Mouse (Mus musculus) liver, postnatal 0 days (tissue): ENCODE measurements around the gene Tcam1. TPM values are rescaled to one million over a fixed set of nuclear protein-coding genes. Genes with fewer than 3 reads are reported as not detected.

Experiments
- ATAC-seq: fragments of 200-750 bp; cut with Nextera tagmentation; 2 replicates; pipeline ENCODE4 v1.8.0; 2017; ENCODE audit warnings: mild to moderate bottlenecking, moderate library complexity
- DNase-seq: peaks from one replicate; pipeline ENCODE4 v3.0.0-alpha.2; 2016
- H3K27ac ChIP-seq: fragments of 300-500 bp; sonication (generic); 2 replicates; pipeline ENCODE4 v1.5.1; 2014; ENCODE audit warnings: antibody characterized with exemption, moderate library complexity, mild to moderate bottlenecking, low read depth
- H3K27me3 ChIP-seq: fragments of 300-500 bp; sonication (generic); 2 replicates; pipeline ENCODE4 v1.6.1; 2014; ENCODE audit warnings: low read length, control low read depth, mixed read lengths; ENCODE audit not compliant: insufficient read depth
- H3K36me3 ChIP-seq: fragments of 300-500 bp; sonication (generic); replicated peaks from 2 replicates; pipeline ENCODE4 v1.6.1; 2014; ENCODE audit warnings: mild to moderate bottlenecking, control low read depth, low read length, moderate library complexity, mixed read lengths; ENCODE audit not compliant: insufficient read depth
- H3K4me1 ChIP-seq: fragments of 300-500 bp; sonication (generic); 2 replicates; pipeline ENCODE4 v1.6.1; 2014; ENCODE audit warnings: antibody characterized with exemption, mild to moderate bottlenecking, control low read depth; ENCODE audit not compliant: insufficient read depth
- H3K4me2 ChIP-seq: fragments of 300-500 bp; sonication (generic); 2 replicates; pipeline ENCODE4 v1.6.1; 2014; ENCODE audit warnings: low read depth, mild to moderate bottlenecking, low read length, moderate library complexity, mixed read lengths
- H3K4me3 ChIP-seq: fragments of 300-500 bp; sonication (generic); 2 replicates; pipeline ENCODE4 v1.5.1; 2014; ENCODE audit warnings: low read depth, low read length
- H3K9ac ChIP-seq: fragments of 300-500 bp; sonication (generic); replicated peaks from 2 replicates; pipeline ENCODE4 v1.6.1; 2014; ENCODE audit warnings: mild to moderate bottlenecking, moderate library complexity
- H3K9me3 ChIP-seq: fragments of 300-500 bp; sonication (generic); 2 replicates; pipeline ENCODE4 v1.6.1; 2016; ENCODE audit warnings: mild to moderate bottlenecking, control low read depth, low read length, mixed read lengths
- CTCF ChIP-seq: sonication (generic); IDR thresholded peaks from 2 replicates; pipeline ENCODE4 v1.5.1; 2016; ENCODE audit warnings: antibody characterized with exemption, low read depth
- EP300 ChIP-seq: IDR thresholded peaks from 2 replicates; pipeline ENCODE4 v1.6.1; 2016; ENCODE audit warnings: antibody characterized with exemption, low read depth, mild to moderate bottlenecking
- WGBS: fragments of 180-500 bp; shearing (Covaris S2); extraction: QIAGEN DNeasy Blood & Tissue Kit; methylation state at CpG from one replicate; pipeline ENCODE4 v1.1.7; 2014; ENCODE audit not compliant: insufficient replicate concordance; 5-methylcytosine and 5-hydroxymethylcytosine counted together
- polyA plus RNA-seq: library from polyadenylated mRNA; unstranded; fragments of >200 nt; fragmentation: Nextera tagmentation; extraction: Ambion mirVana; gene quantifications from 2 replicates; pipeline ENCODE4 v1.2.1, GENCODE M21; 2015

Tcam1 gene
- polyA plus RNA-seq, 1 experiment from 2014 or later = 0.07 TPM

- H3K9me3 ChIP-seq = no peaks in the 10 kb centered on the region
- no peak overlapping the region for H3K4me3 ChIP-seq
- peaks cover 14% of the 10 kb centered on the region for H3K4me1 ChIP-seq
- H3K27me3 ChIP-seq = no peaks in the 10 kb centered on the region
- 17% methylated on average over 6 of the region's 6 CpGs for WGBS
- TF ChIP-seq CTCF = no peak
- TF ChIP-seq EP300 = no peak
- H3K36me3 ChIP-seq = no peaks in the 10 kb centered on the region
- H3K4me2 ChIP-seq = no peak overlapping the region
- no peak overlapping the region for H3K27ac ChIP-seq
- H3K9ac ChIP-seq = no peak overlapping the region
- ATAC-seq = peak; percentile 33; the same call in 1 of the 2 replicates
- no peak for DNase-seq
These were observed 52.7 kb downstream of the Tcam1 start for GRCm38 (mm10) chr11:106329128-106329527.

- no peaks in the 10 kb centered on the region for H3K36me3 ChIP-seq
- H3K4me3 ChIP-seq = no peak overlapping the region
- H3K27me3 ChIP-seq = no peaks in the 10 kb centered on the region
- no peak overlapping the region for H3K4me2 ChIP-seq
- no peak overlapping the region for H3K9ac ChIP-seq
- peak; percentile 63 for DNase-seq
- H3K4me1 ChIP-seq = peaks cover 14% of the 10 kb centered on the region
- peak; percentile 66 for TF ChIP-seq CTCF
- TF ChIP-seq EP300 = no peak
- H3K9me3 ChIP-seq = no peaks in the 10 kb centered on the region
- WGBS = 37% methylated on average over 7 of the region's 7 CpGs
- no peak overlapping the region for H3K27ac ChIP-seq
- ATAC-seq = no peak; the same call in 1 of the 2 replicates
These were observed 53.2 kb downstream of the Tcam1 start for GRCm38 (mm10) chr11:106329682-106330081.

- Histone ChIP-seq H3K4me1 (peaks cover 8% of the 10 kb centered on the region), H3K9me3 (no peaks in the 10 kb centered on the region), H3K27ac (no peak overlapping the region), H3K9ac (no peak overlapping the region), H3K36me3 (no peaks in the 10 kb centered on the region), H3K27me3 (no peaks in the 10 kb centered on the region), H3K4me3 (no peak overlapping the region), H3K4me2 (no peak overlapping the region)
- DNase-seq = no peak
- ATAC-seq = no peak
- no peak for TF ChIP-seq EP300
- no peak for TF ChIP-seq CTCF
- 40% methylated on average over 4 of the region's 4 CpGs for WGBS
These were observed 56.0 kb downstream of the Tcam1 start for GRCm38 (mm10) chr11:106332458-106332857.

- WGBS = 14% methylated on average over 2 of the region's 2 CpGs
- no peak for TF ChIP-seq EP300
- TF ChIP-seq CTCF = no peak
These were observed 57.6 kb downstream of the Tcam1 start for GRCm38 (mm10) chr11:106334066-106334465.

GRCm38 (mm10) chr11:106338029-106338428 is 61.6 kb downstream of the Tcam1 start:
- DNase-seq = no peak
- no peak overlapping the region for H3K9ac ChIP-seq
- no peak overlapping the region for H3K4me3 ChIP-seq
- no peaks in the 10 kb centered on the region for H3K9me3 ChIP-seq
- WGBS = 73% methylated on average over 5 of the region's 5 CpGs
- no peaks in the 10 kb centered on the region for H3K27me3 ChIP-seq
- H3K4me1 ChIP-seq = no peaks in the 10 kb centered on the region
- H3K4me2 ChIP-seq = no peak overlapping the region
- no peaks in the 10 kb centered on the region for H3K36me3 ChIP-seq
- TF ChIP-seq CTCF (no peak), EP300 (no peak)
- no peak overlapping the region for H3K27ac ChIP-seq
- no peak for ATAC-seq

More at GRCm38 (mm10) chr11:106334066-106334465, 57.6 kb downstream of the Tcam1 start:
- Histone ChIP-seq H3K4me3 (no peak overlapping the region), H3K9me3 (no peaks in the 10 kb centered on the region), H3K27ac (no peak overlapping the region), H3K4me1 (peaks cover 5% of the 10 kb centered on the region), H3K9ac (no peak overlapping the region), H3K36me3 (no peaks in the 10 kb centered on the region), H3K4me2 (no peak overlapping the region), H3K27me3 (no peaks in the 10 kb centered on the region)
- ATAC-seq (no peak), DNase-seq (no peak)

Other genes starting within 250 kb of the Tcam1 start
- 18.6 and 20.6 TPM in 2 replicates for gene Dcaf7, start 239.8 kb upstream of the Tcam1 start, polyA plus RNA-seq
- 5.5 and 5.6 TPM in 2 replicates for gene Taco1, start 210.6 kb upstream of the Tcam1 start, polyA plus RNA-seq
- 4.6 and 4.7 TPM in 2 replicates for gene Map3k3, start 192.1 kb upstream of the Tcam1 start, polyA plus RNA-seq
- gene Gm10840, start 115.8 kb upstream of the Tcam1 start, polyA plus RNA-seq = not detected in 2 replicates
- 77.5 and 77.7 TPM in 2 replicates for gene Limd2, start 115.8 kb upstream of the Tcam1 start, polyA plus RNA-seq
- 4.6 and 4.9 TPM in 2 replicates for gene Strada, start 74.5 kb upstream of the Tcam1 start, polyA plus RNA-seq
- gene Ccdc47, start 60.3 kb upstream of the Tcam1 start, polyA plus RNA-seq = 33.4 and 34.6 TPM in 2 replicates
- 15.9 and 17.8 TPM in 2 replicates for gene Ddx42, start 59.7 kb upstream of the Tcam1 start, polyA plus RNA-seq
- 21.9 and 22.5 TPM in 2 replicates for gene Ftsj3, start 20.6 kb upstream of the Tcam1 start, polyA plus RNA-seq
- 87.0 and 88.8 TPM in 2 replicates for gene Psmc5, start 20.5 kb upstream of the Tcam1 start, polyA plus RNA-seq
- gene Smarcd2, start 3.7 kb upstream of the Tcam1 start, polyA plus RNA-seq = 16.4 and 19.5 TPM in 2 replicates
- 0.13 and 0.21 TPM in 2 replicates for gene Gh, start 25.2 kb downstream of the Tcam1 start, polyA plus RNA-seq
- gene Cd79b, start 38.1 kb downstream of the Tcam1 start, polyA plus RNA-seq = 34.8 and 36.0 TPM in 2 replicates
- gene Scn4a, start 76.6 kb downstream of the Tcam1 start, polyA plus RNA-seq = 0.04 and 0.06 TPM in 2 replicates
- not detected in 2 replicates for gene Prr29, start 88.8 kb downstream of the Tcam1 start, polyA plus RNA-seq
- 11.4 and 12.6 TPM in 2 replicates for gene Icam2, start 111.4 kb downstream of the Tcam1 start, polyA plus RNA-seq
- gene Ern1, start 211.2 kb downstream of the Tcam1 start, polyA plus RNA-seq = 1.9 and 2.9 TPM in 2 replicates